Mouse (Mus musculus): Measurements from ENCODE around the gene Gm30191. TPM values are rescaled to one million over a fixed set of nuclear protein-coding genes. Genes with fewer than 3 reads are reported as not detected.
"Not testable (repeated sequence)": the region's sequence is repeated elsewhere in the genome, so short reads cannot be mapped to it uniquely, and the experiment has no call there.

Gm30191 gene
- polyA plus RNA-seq, 1 experiment: not detected

DNA sequence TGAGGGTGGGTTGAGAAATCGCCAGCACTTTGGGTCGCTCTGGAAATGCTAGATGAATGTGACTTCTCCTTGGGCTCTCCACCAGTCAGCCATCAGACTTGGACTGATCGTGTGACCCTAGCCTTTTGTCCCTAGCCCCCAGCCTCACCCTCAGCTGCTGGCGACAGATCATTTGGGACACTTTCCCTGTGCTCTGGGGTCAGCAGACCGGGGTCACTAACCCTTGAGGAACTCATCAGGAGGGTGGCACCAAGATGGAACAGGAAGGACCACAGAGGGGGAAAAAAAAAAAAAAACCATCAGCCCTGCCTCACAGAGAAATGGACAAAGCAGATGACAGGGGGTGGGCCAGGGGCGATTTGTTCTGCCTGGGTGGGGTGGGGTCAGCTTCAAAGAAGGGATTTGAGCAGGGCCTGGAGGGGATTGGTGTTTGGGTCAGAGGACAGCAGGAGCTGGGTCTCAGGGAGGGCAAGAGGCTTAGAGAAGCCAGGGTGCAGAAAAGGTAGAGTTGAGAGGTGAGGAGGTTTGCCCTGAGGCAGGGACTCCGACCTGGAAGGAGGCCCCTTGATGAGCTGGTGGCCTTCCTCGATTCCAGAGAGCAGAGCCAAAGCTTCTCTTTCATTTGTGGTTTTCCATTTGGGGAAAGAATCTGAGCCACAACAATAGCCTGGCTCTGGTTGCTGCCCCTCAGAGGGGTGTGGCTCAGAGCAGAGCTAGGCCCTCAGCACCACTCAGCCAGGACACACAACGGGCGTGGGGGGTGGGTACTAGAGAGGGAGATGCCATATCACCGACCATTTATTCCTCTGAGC, 10.7 kb downstream of the Gm30191 start:
- no peak for TF ChIP-seq FLI1 (IDR thresholded peaks at IDR 0.05; ENCODE audit: low read length)
- TF ChIP-seq GATA1 (IDR thresholded peaks at IDR 0.05; ENCODE audit: borderline replicate concordance, low read length): no peak
- H3K27me3 ChIP-seq (replicated peaks): peaks cover 75% of the 10 kb centered on the region
- no peak overlapping the region for H3K4me3 ChIP-seq (replicated peaks)
- H3K9me3 ChIP-seq: peaks cover 9% of the 10 kb centered on the region
- H3K4me1 ChIP-seq: peaks cover 21% of the 10 kb centered on the region
- H3K36me3 ChIP-seq (replicated peaks; ENCODE audit: low read length): no peaks in the 10 kb centered on the region

DNA sequence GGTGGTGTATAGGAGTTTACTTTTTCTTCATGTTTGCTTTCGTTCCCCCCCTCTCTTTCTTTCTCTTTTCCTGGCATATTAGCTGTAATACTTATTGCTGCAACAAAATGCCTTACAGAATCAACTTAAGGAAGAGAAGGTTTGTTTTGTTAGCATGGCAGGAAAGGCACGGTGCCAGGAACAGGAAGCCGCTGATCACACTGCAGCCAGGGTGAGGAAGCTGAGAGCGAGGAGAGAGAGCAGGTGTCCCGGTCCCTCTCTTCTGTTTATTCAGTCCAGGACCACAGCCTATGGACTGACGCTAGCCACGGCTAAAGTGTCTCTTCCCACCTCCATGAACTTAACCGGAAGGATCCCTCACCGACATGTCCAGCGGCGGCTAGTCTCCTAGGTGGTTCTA, 11.6 kb downstream of the Gm30191 start:
- Histone ChIP-seq H3K27me3 (replicated peaks) (peaks cover 70% of the 10 kb centered on the region), H3K4me3 (replicated peaks) (no peak overlapping the region), H3K36me3 (replicated peaks; ENCODE audit: low read length) (no peaks in the 10 kb centered on the region), H3K9me3 (peaks cover 13% of the 10 kb centered on the region), H3K4me1 (peaks cover 12% of the 10 kb centered on the region; the same call in 1 of the 2 replicates)
- TF ChIP-seq FLI1 (IDR thresholded peaks at IDR 0.05; ENCODE audit: low read length): no peak
- no peak for TF ChIP-seq GATA1 (IDR thresholded peaks at IDR 0.05; ENCODE audit: borderline replicate concordance, low read length)

DNA sequence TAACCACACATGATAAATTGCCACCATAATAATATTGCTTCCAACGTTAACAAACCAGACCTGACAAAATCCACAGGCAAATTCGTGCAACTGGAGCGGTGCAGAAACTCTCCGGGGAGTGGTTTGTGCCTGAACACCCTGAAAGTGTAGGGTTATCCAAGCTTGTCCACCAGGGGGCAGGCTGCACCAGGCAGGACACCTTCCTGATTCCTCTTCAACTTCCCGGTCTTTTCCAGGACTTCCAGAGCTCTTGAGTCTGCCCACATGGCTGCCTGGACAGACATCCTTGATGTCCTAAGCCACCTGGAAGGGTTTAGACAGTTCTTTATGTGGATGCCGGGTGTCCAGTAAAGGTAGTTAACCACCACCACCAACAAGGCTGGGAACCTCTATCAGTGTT, 16.5 kb downstream of the Gm30191 start:
- Histone ChIP-seq H3K36me3 (replicated peaks; ENCODE audit: low read length) (no peaks in the 10 kb centered on the region), H3K9me3 (peaks cover 23% of the 10 kb centered on the region), H3K4me1 (peaks cover 3% of the 10 kb centered on the region; the same call in 1 of the 2 replicates), H3K4me3 (replicated peaks) (no peak overlapping the region), H3K27me3 (replicated peaks) (peaks cover 39% of the 10 kb centered on the region)
- TF ChIP-seq GATA1 (IDR thresholded peaks at IDR 0.05; ENCODE audit: borderline replicate concordance, low read length): no peak
- no peak for TF ChIP-seq FLI1 (IDR thresholded peaks at IDR 0.05; ENCODE audit: low read length)

DNA sequence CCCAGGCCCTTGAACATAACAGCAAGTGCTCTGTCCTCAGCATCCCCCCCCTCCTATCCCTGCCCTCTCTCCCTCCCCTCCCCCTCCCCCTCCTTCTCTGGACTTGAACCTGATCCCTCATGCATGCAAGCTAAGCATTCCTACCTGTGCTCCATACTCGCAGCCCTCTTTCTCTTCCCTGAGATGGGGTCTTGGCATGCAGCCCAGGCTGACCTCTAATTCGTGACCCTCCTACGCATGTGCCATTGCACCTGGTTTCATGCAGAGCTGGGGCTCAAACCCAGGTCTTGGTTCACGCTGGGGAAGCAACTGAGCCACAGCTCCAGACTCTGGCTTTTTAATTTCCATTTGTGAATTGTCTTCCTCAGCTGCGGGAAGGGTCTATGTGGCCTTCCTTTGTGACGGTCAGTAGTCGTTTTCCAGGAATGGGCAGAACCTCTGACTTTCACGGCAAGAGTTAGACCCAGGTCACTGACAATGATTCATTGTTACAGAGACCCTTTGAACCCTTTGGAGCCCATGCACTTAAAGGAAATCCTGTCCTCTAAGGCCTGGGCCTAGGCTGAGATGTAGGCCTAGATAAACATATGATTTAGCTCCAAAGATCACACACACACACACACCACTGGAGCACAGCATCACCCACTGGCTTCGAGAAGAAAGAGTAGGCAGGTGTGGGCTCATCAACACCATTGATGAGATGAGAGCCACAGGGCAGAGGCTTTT, 19.3 kb downstream of the Gm30191 start:
- H3K27me3 ChIP-seq (replicated peaks): peaks cover 25% of the 10 kb centered on the region
- no peak overlapping the region for H3K4me3 ChIP-seq (replicated peaks)
- TF ChIP-seq GATA1 (IDR thresholded peaks at IDR 0.05; ENCODE audit: borderline replicate concordance, low read length) (no peak), FLI1 (IDR thresholded peaks at IDR 0.05; ENCODE audit: low read length) (no peak)
- H3K36me3 ChIP-seq (replicated peaks; ENCODE audit: low read length): no peaks in the 10 kb centered on the region
- H3K4me1 ChIP-seq: no peaks in the 10 kb centered on the region
- peaks cover 24% of the 10 kb centered on the region for H3K9me3 ChIP-seq

DNA sequence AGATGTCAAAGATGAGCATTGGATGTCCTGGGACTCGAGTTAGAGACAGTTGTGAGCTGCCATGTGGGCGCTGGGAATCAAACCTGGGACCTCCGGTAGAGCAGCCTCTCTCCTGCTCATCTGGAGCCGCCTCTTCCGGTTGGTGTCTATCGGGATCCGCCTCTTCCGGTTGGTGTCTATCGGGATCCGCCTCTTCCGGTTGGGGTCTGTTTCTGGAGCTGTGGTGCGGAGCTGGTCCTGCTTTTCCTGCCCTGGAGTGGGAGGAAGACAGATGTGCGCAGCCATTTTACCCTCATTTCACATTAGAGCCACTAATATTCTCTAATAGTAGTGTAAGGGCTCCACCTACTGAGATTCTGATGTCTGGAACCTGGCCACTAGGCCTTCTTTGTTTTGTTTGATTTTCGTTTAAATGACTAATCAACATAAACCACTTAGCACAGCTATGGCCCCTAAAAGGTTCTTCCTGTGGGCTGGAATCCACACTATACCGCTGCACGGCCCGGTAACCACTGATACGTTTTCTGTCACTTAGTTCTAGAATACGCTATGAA, 21.4 kb downstream of the Gm30191 start:
- H3K27me3 ChIP-seq (replicated peaks): peaks cover 15% of the 10 kb centered on the region
- TF ChIP-seq FLI1 (IDR thresholded peaks at IDR 0.05; ENCODE audit: low read length): no peak
- no peak for TF ChIP-seq GATA1 (IDR thresholded peaks at IDR 0.05; ENCODE audit: borderline replicate concordance, low read length)
- H3K4me1 ChIP-seq: peaks cover 13% of the 10 kb centered on the region
- H3K36me3 ChIP-seq (replicated peaks; ENCODE audit: low read length): no peaks in the 10 kb centered on the region
- H3K4me3 ChIP-seq (replicated peaks): no peak overlapping the region
- peaks cover 13% of the 10 kb centered on the region for H3K9me3 ChIP-seq

DNA sequence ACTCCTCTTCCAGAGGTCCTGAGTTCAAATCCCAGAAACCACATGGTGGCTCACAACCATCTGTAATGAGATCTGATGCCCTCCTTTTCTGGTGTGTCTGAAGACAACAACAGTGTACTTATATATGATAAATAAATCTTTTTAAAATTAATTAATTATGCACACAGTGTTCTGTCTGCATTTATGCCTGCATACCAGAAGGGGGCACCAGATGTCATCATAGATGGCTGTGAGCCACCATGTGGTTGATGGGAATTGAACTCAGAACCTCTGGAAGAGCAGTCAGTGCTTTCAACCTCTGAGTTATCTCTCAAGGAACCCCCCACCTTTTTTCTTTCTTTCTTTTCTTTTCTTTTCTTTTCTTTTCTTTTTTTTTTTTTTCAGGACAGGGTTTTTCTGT, 22.9 kb downstream of the Gm30191 start:
- H3K36me3 ChIP-seq (replicated peaks; ENCODE audit: low read length); H3K9me3 ChIP-seq; H3K27me3 ChIP-seq (replicated peaks); H3K4me3 ChIP-seq (replicated peaks): not testable (repeated sequence)
- H3K4me1 ChIP-seq: peaks cover 22% of the 10 kb centered on the region

DNA sequence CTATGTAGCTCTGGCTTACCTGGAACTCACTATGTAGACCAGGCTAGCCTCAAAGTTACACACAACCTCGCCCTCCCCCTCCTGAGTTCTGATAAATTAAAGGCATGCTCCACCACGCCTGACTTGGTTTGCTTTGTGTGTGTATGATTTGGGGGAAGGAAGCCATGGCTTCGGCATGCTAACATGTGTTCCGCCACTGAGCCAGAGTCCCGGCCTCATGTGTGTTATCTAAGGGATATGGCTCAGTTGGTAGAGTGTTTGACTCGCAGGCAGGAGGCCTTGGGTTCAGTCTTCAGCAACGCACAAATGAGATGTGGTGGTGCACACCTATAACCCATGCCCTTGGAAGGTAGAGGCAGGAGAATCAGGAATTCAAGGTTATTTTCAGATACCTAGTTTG, 25.2 kb downstream of the Gm30191 start:
- peaks cover 22% of the 10 kb centered on the region for H3K4me1 ChIP-seq
- H3K27me3 ChIP-seq (replicated peaks): peaks cover 3% of the 10 kb centered on the region
- no peak overlapping the region for H3K4me3 ChIP-seq (replicated peaks)
- peaks cover 3% of the 10 kb centered on the region; the same call in 1 of the 2 replicates for H3K9me3 ChIP-seq
- H3K36me3 ChIP-seq (replicated peaks; ENCODE audit: low read length): peaks cover 19% of the 10 kb centered on the region
- TF ChIP-seq GATA1 (IDR thresholded peaks at IDR 0.05; ENCODE audit: borderline replicate concordance, low read length) (no peak), FLI1 (IDR thresholded peaks at IDR 0.05; ENCODE audit: low read length) (no peak)

DNA sequence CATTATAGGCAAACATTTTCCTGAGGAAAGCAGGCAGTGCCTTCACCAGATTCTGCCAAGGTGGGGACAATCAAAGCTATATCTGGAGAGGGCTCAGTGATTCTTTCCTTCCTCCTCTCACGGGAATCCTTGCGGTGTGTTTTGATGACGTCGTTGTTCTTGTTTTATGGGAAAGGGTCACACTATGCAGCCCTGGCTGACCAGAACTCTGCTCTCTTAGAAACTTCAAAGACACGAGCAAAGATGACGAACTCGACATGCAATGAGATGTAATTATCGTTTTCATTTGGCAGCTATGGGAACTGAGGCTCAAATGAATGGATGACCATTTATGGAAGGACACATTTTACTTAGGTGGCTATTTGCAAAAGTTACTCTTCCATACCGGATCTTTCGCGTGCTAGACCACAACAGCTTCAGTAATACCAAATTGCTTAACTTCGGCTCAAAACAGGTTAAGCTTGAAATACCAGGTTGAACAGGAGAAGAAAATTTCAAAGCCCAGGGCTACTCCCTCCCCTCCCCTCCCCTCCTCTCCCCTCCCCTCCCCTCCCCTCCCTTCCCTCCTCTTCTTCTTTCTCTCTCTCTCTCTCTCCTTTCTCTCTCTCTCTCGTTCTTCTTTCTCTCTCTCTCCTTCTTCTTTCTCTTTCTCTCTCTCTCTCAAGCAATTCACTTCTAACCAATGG, 26.1 kb downstream of the Gm30191 start:
- peaks cover 3% of the 10 kb centered on the region; the same call in 1 of the 2 replicates for H3K9me3 ChIP-seq
- TF ChIP-seq GATA1 (IDR thresholded peaks at IDR 0.05; ENCODE audit: borderline replicate concordance, low read length) (no peak), FLI1 (IDR thresholded peaks at IDR 0.05; ENCODE audit: low read length) (no peak)
- H3K27me3 ChIP-seq (replicated peaks): peaks cover 3% of the 10 kb centered on the region
- peaks cover 28% of the 10 kb centered on the region for H3K36me3 ChIP-seq (replicated peaks; ENCODE audit: low read length)
- peak overlapping the region; percentile 88 for H3K4me3 ChIP-seq (replicated peaks)
- H3K4me1 ChIP-seq: peaks cover 22% of the 10 kb centered on the region

DNA sequence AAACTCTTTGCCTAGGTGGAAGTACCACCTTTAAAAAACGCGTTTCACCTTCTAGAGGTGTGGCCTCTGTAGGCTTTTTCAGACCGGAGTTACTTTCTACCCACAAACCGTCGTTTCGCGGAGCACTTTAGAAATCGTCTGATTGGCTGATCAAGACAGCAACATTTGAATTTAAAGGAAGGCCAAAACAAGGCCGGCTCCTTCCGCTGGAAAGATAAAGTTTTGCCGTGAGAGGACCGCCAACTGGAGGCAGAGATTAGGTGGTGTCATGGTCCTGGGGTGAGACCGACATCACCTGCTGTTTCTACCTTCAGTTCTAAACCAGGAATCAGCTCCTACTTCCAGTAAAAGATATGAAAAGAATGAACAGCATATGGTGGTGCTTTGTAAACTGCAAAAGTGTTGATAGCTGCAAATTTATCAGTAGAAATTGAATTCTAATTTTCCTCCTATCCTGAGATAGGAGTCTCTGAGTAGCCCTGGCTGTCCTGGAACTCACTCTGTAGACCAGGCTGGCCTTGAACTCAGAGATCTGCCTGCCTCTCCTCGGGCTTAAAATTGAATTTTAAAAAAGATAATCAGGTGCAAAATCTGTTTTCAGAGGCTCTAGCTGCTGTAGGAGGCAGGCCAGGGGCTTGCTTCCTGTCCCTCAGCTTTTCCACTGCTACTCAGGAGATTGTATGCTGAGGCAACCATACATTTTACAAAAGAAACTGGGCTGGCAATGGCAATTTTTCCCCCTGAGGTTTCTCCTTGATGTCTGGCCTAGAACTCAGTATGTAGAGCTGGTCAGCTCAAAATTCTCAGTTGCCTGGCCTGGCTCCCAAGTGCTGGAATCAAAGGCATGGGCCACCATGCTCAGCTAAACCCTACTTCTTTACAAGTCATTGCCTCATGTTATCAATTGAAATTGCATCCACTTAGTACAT, 26.9 kb downstream of the Gm30191 start:
- H3K4me1 ChIP-seq: peaks cover 22% of the 10 kb centered on the region
- TF ChIP-seq FLI1 (IDR thresholded peaks at IDR 0.05; ENCODE audit: low read length): no peak
- TF ChIP-seq GATA1 (IDR thresholded peaks at IDR 0.05; ENCODE audit: borderline replicate concordance, low read length): no peak
- peak overlapping the region; percentile 88 for H3K4me3 ChIP-seq (replicated peaks)
- H3K36me3 ChIP-seq (replicated peaks; ENCODE audit: low read length): peaks cover 36% of the 10 kb centered on the region
- no peaks in the 10 kb centered on the region for H3K9me3 ChIP-seq
- peaks cover 3% of the 10 kb centered on the region for H3K27me3 ChIP-seq (replicated peaks)

All from megakaryocyte, embryonic 14.5 days (primary cell).